Mouse (Mus musculus): ENCODE data around the gene Patj.

DNA sequence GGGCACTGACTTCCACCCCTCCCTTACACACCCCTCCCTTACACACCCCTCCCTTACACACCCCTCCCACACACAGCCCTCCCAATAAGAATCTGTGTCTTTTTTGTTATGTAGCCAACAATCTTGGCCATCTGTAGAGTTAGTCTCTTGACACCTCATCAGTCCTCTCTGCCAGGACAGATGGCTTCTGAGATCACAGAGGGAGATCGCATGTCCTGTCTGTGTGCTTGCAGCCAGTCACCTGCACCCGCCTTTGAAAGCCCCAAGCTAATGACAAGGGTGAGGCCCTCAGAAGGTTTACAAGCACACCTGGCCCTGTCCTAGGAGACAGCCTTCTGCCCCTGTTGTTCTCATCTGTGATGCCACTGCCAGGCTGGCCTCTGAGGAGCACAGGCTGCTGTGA lies 258.8 kb downstream of the Patj start:
- TF ChIP-seq TCF12 (IDR thresholded peaks at IDR 0.05; ENCODE audit: insufficient read depth, poor library complexity, severe bottlenecking), result no peak
- no peak for TF ChIP-seq SRF (IDR thresholded peaks at IDR 0.05; ENCODE audit: control insufficient read depth, insufficient read length, low read depth)
- no peak for TF ChIP-seq POLR2A (IDR thresholded peaks at IDR 0.05; ENCODE audit: insufficient read length, low read depth)
- no peak for TF ChIP-seq MYOD1 (IDR thresholded peaks at IDR 0.05; ENCODE audit: control insufficient read depth in 1 of 3, insufficient read length in 2 of 3, low read depth in 2 of 3)
- TF ChIP-seq CEBPB (IDR thresholded peaks at IDR 0.05; ENCODE audit: insufficient read depth, poor library complexity, severe bottlenecking), result no peak
- TF ChIP-seq POLR2AphosphoS2 (IDR thresholded peaks at IDR 0.05; ENCODE audit: insufficient read length, low read depth), result no peak
- TF ChIP-seq MYOG (IDR thresholded peaks at IDR 0.05; ENCODE audit: control insufficient read depth in 1 of 3, insufficient read depth in 1 of 3, insufficient read length in 2 of 3, low read depth in 2 of 3), result no peak
- no peak for TF ChIP-seq USF1 (IDR thresholded peaks at IDR 0.05; ENCODE audit: low read depth)
- TF ChIP-seq E2F4 (IDR thresholded peaks at IDR 0.05; ENCODE audit: insufficient read depth), result no peak
